30 mouse cellular contexts compared by ENCODE assay signal in genomic region chr16:23483292-23483691, GRCm38 (mm10). TPM values are rescaled to one million over a fixed set of nuclear protein-coding genes. Genes with fewer than 3 reads are reported as not detected.
"Had no signal": no experiment of that assay in that cellular context is flagged by ENCODE, and none has a peak within 500 bp of the region (broad histone marks: within the 10 kb centered on the region; RNA-seq: fewer than 3 reads in every experiment).

No protein-coding gene starts in this region.

- ATAC-seq: forebrain, postnatal 0 days; hindbrain, postnatal 0 days; intestine, embryonic 16.5 days had no signal

- H3K9me3 ChIP-seq: heart, embryonic 13.5 days; heart, embryonic 15.5 days; hindbrain, embryonic 13.5 days; hindbrain, embryonic 15.5 days; kidney, embryonic 15.5 days; limb, embryonic 13.5 days; limb, embryonic 15.5 days had no signal

- H3K9ac ChIP-seq: forebrain, postnatal 0 days; heart, embryonic 13.5 days; heart, embryonic 15.5 days; hindbrain, embryonic 13.5 days; hindbrain, embryonic 15.5 days; kidney, embryonic 15.5 days; limb, embryonic 13.5 days; limb, embryonic 15.5 days had no signal

- H3K4me2 ChIP-seq: heart, embryonic 11.5 days; heart, embryonic 13.5 days; heart, embryonic 15.5 days; hindbrain, embryonic 13.5 days; hindbrain, embryonic 15.5 days; kidney, embryonic 15.5 days; limb, embryonic 13.5 days; limb, embryonic 15.5 days had no signal

- H3K36me3 ChIP-seq: heart, embryonic 13.5 days; heart, embryonic 15.5 days; kidney, embryonic 15.5 days; limb, embryonic 13.5 days; limb, embryonic 15.5 days had no signal

- H3K27ac ChIP-seq: heart, embryonic 13.5 days; heart, embryonic 15.5 days; hindbrain, embryonic 13.5 days; hindbrain, embryonic 15.5 days; hindbrain, postnatal 0 days; kidney, embryonic 15.5 days; kidney, postnatal 0 days; limb, embryonic 13.5 days; limb, embryonic 15.5 days had no signal

- H3K4me3 ChIP-seq: heart, embryonic 13.5 days; heart, embryonic 15.5 days; hindbrain, embryonic 13.5 days; hindbrain, embryonic 15.5 days; kidney, embryonic 15.5 days; limb, embryonic 13.5 days; limb, embryonic 15.5 days had no signal

- H3K27me3 ChIP-seq: hindbrain, embryonic 13.5 days; hindbrain, embryonic 15.5 days; kidney, embryonic 15.5 days; limb, embryonic 13.5 days; limb, embryonic 15.5 days had no signal

- H3K4me1 ChIP-seq: heart, embryonic 13.5 days; heart, embryonic 15.5 days; hindbrain, embryonic 13.5 days; hindbrain, embryonic 15.5 days; kidney, embryonic 15.5 days; limb, embryonic 15.5 days had no signal

- DNase-seq: forebrain, postnatal 0 days; gastrocnemius, postnatal 14 days; gastrocnemius, postnatal 36 days; heart, adult 18-20 months; heart, postnatal 14 days; heart, postnatal 36 days; kidney, adult 11 months; kidney, adult 2 months; kidney, adult 9 months; kidney, postnatal 14 days; kidney, postnatal 36 days; layer of hippocampus, adult 9-11 months; layer of hippocampus, postnatal 36 days; left cerebral cortex, postnatal 4 days had no signal

RNA-seq across cellular contexts. Expression of gene Rtp1, which starts 54.4 kb away (rescaled TPM):
- polyA plus RNA-seq: heart, embryonic 11.5 days; heart, embryonic 13.5 days; heart, embryonic 15.5 days; heart, postnatal 0 days; hindbrain, embryonic 11.5 days; intestine, embryonic 14.5 days; intestine, embryonic 16.5 days; kidney, embryonic 15.5 days; kidney, postnatal 0 days; large intestine, adult 2 months; limb, embryonic 11.5 days; limb, embryonic 13.5 days; limb, embryonic 15.5 days had no signal
